Mouse (Mus musculus): ENCODE measurements around the gene Aoc2. TPM values are rescaled to one million over a fixed set of nuclear protein-coding genes. Genes with fewer than 3 reads are reported as not detected.

Aoc2 gene
- total RNA-seq (2012; rRNA removed): 5.0 and 5.5 TPM in 2 replicates
- total RNA-seq (2014; rRNA removed): 3.6 and 4.3 TPM in 2 replicates
- polyA plus RNA-seq (2012; ENCODE audit: insufficient read length, low read depth): 10.7 and 12.1 TPM in 2 replicates

- H3K4me2 ChIP-seq (ENCODE audit: insufficient read depth, low read depth, poor library complexity, severe bottlenecking): no peak within 1 kb of the TSS
- in situ Hi-C loops (cut with MboI; ENCODE audit: low pct_ligation_motif_present, low pct_unique_long_range_greater_than_20kb, low sequenced_read_pairs) (no loop called here), dilution Hi-C loops (cut with MboI; ENCODE audit: extremely low pct_ligation_motif_present, extremely low pct_unique_long_range_greater_than_20kb, low sequenced_read_pairs) (no loop called here)
- no peak within 1 kb of the TSS for H3K9ac ChIP-seq (ENCODE audit: insufficient read depth, low read depth)
- H3K27me3 ChIP-seq (replicated peaks): no peaks in the 10 kb centered on the region
- no peak within 1 kb of the TSS for H3K27ac ChIP-seq (ENCODE audit: insufficient read depth, low read depth)
- H3K79me2 ChIP-seq (replicated peaks; ENCODE audit: control insufficient read depth, extremely low read depth, insufficient read depth, poor library complexity, severe bottlenecking): no peaks in the 10 kb centered on the region
- peaks cover 70 to 91% of the 10 kb centered on the region in 2 experiments for H3K36me3 ChIP-seq (replicated peaks in 1 of 2; ENCODE audit: control insufficient read depth in 1 of 2, insufficient read depth in 1 of 2, low read length in 1 of 2)
- H3K9me3 ChIP-seq (replicated peaks; ENCODE audit: low read length): no peaks in the 10 kb centered on the region
- DNase-seq (ENCODE audit: extremely low read depth): no peak
- H3K4me3 ChIP-seq (replicated peaks in 1 of 3; ENCODE audit: low read depth in 2 of 3, low read length in 2 of 3, poor library complexity in 1 of 3): no peak within 1 kb of the TSS
- H3K4me1 ChIP-seq (ENCODE audit: control insufficient read depth in 1 of 2, insufficient read depth in 2 of 2): peaks cover 0 to 6% of the 10 kb centered on the region in 2 experiments; a peak in 1 of 4 replicates
- no peak for TF ChIP-seq ZKSCAN1 (IDR thresholded peaks at IDR 0.05; ENCODE audit: borderline replicate concordance, low read depth, low read length)
- TF ChIP-seq POLR2A (IDR thresholded peaks at IDR 0.05; ENCODE audit: low read depth, low read length): peak; percentile 33; the same call in 1 of the 2 replicates
- TF ChIP-seq ETS1 (conservative IDR thresholded peaks at IDR 0.05; ENCODE audit: low read depth, low read length): no peak
These were observed at the start of gene Aoc2 for GRCm38 (mm10) chr11:101324763-101325162. Gene Aoc2 (plus strand): TSS chr11:101325063.

DNA sequence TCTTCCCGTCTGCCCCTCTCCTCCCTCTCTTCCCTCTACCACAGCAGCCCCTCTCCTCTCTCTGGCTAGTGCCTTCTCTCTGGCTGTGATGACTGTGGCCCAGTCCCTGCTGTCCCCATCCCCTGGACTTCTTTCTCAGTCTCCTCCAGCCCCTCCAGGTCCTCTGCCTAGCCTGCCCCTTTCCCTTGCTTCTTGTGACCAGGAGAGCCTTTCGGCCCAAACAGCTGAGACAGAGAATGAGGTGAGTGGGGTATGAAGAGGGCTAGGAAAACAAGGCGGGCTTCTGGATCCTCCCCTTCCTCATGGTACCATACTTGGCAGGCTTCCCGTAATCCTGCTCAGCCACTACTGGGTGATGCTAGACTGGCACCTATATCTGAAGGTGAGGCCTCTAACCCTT, 49.6 kb upstream of the Aoc2 start:
- in situ Hi-C loops (cut with MboI; ENCODE audit: low pct_ligation_motif_present, low pct_unique_long_range_greater_than_20kb, low sequenced_read_pairs): no loop called here
- dilution Hi-C loops (cut with MboI; ENCODE audit: extremely low pct_ligation_motif_present, extremely low pct_unique_long_range_greater_than_20kb, low sequenced_read_pairs): no loop called here
- TF ChIP-seq USF2 (conservative IDR thresholded peaks at IDR 0.05; ENCODE audit: low read depth, low read length): no peak
- no peak for TF ChIP-seq ETS1 (conservative IDR thresholded peaks at IDR 0.05; ENCODE audit: low read depth, low read length)
- TF ChIP-seq JUND (conservative IDR thresholded peaks at IDR 0.05; ENCODE audit: low read depth, low read length): no peak
- TF ChIP-seq CHD2 (IDR thresholded peaks at IDR 0.05; ENCODE audit: low read length): no peak
- no peak for TF ChIP-seq TBP (conservative IDR thresholded peaks at IDR 0.05; ENCODE audit: low read depth, low read length)
- no peak for TF ChIP-seq KAT2A (IDR thresholded peaks at IDR 0.05; ENCODE audit: insufficient replicate concordance, low read length)
- no peak for TF ChIP-seq RCOR1 (conservative IDR thresholded peaks at IDR 0.05; ENCODE audit: low read depth, low read length)
- no peak for TF ChIP-seq JUN (IDR thresholded peaks at IDR 0.05; ENCODE audit: insufficient read depth, low read depth, low read length)
- TF ChIP-seq SIN3A (IDR thresholded peaks at IDR 0.05; ENCODE audit: low read length): no peak
- TF ChIP-seq CTCF (conservative IDR thresholded peaks at IDR 0.05 in 1 of 2, IDR thresholded peaks at IDR 0.05 in 1 of 2; ENCODE audit: low read depth in 2 of 2, low read length in 2 of 2): no peak

DNA sequence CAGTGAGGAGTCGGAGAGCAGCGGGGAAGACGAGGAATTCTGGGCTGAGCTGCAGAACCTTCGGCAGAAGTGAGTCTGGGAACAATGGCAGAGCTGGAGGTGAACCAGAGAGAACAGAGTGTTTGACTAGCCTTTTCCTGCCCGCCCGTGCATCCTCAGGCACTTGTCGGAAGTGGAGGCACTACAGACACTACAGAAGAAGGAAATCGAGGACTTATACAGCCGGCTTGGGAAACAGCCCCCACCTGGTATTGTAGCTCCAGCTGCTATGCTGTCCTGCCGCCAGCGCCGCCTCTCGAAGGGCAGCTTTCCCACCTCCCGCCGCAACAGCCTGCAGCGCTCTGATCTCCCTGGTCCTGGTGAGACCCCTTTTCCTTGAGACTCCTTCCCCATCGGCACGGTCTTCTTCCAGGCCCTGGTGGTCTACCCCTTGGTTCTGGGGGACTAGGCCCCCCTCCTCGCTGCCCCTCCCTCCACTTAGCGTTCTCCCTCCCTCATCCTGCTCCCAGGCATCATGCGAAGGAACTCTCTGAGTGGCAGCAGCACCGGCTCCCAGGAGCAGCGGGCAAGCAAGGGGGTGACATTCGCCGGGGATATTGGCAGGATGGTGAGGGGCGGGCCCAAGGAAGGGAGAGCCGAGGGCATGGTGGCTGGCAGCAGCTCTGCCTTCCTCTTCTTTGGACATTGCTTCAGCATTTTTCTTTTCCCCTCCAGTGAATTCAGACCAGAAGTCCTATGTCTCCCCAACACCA, 48.4 kb upstream of the Aoc2 start:
- H3K36me3 ChIP-seq (replicated peaks in 1 of 2; ENCODE audit: control insufficient read depth in 1 of 2, insufficient read depth in 1 of 2, low read length in 1 of 2): peaks cover 14 to 42% of the 10 kb centered on the region in 2 experiments

More for the DNA sequence above, 49.6 kb upstream of the Aoc2 start:
- Histone ChIP-seq H3K36me3 (replicated peaks in 1 of 2; ENCODE audit: control insufficient read depth in 1 of 2, insufficient read depth in 1 of 2, low read length in 1 of 2) (peaks cover 14 to 48% of the 10 kb centered on the region in 2 experiments), H3K9ac (ENCODE audit: insufficient read depth, low read depth) (no peak overlapping the region), H3K79me2 (replicated peaks; ENCODE audit: control insufficient read depth, extremely low read depth, insufficient read depth, poor library complexity, severe bottlenecking) (no peaks in the 10 kb centered on the region; the same call in 1 of the 2 replicates), H3K27me3 (replicated peaks) (no peaks in the 10 kb centered on the region), H3K27ac (ENCODE audit: insufficient read depth, low read depth) (no peak overlapping the region), H3K4me1 (ENCODE audit: control insufficient read depth in 1 of 2, insufficient read depth in 2 of 2) (peaks cover 13 to 37% of the 10 kb centered on the region in 2 experiments), H3K4me2 (ENCODE audit: insufficient read depth, low read depth, poor library complexity, severe bottlenecking) (no peak overlapping the region), H3K9me3 (replicated peaks; ENCODE audit: low read length) (no peaks in the 10 kb centered on the region), H3K4me3 (replicated peaks in 1 of 3; ENCODE audit: low read depth in 2 of 3, low read length in 2 of 3, poor library complexity in 1 of 3) (no peak overlapping the region)
- no peak for DNase-seq (ENCODE audit: extremely low read depth)

More for the DNA sequence above, 48.4 kb upstream of the Aoc2 start:
- TF ChIP-seq MAX (IDR thresholded peaks at IDR 0.05; ENCODE audit: low read length): no peak
- TF ChIP-seq POLR2A (IDR thresholded peaks at IDR 0.05; ENCODE audit: low read depth, low read length): 0 out of 2 replicates have a peak, but pooled peaks have one; percentile 10
- Histone ChIP-seq H3K79me2 (replicated peaks; ENCODE audit: control insufficient read depth, extremely low read depth, insufficient read depth, poor library complexity, severe bottlenecking) (no peaks in the 10 kb centered on the region; the same call in 1 of the 2 replicates), H3K27ac (ENCODE audit: insufficient read depth, low read depth) (no peak overlapping the region), H3K4me1 (ENCODE audit: control insufficient read depth in 1 of 2, insufficient read depth in 2 of 2) (peaks cover 13 to 42% of the 10 kb centered on the region in 2 experiments), H3K9ac (ENCODE audit: insufficient read depth, low read depth) (no peak overlapping the region), H3K9me3 (replicated peaks; ENCODE audit: low read length) (no peaks in the 10 kb centered on the region), H3K27me3 (replicated peaks) (no peaks in the 10 kb centered on the region), H3K4me2 (ENCODE audit: insufficient read depth, low read depth, poor library complexity, severe bottlenecking) (no peak overlapping the region), H3K4me3 (replicated peaks in 1 of 3; ENCODE audit: low read depth in 2 of 3, low read length in 2 of 3, poor library complexity in 1 of 3) (no peak overlapping the region)
- dilution Hi-C loops (cut with MboI; ENCODE audit: extremely low pct_ligation_motif_present, extremely low pct_unique_long_range_greater_than_20kb, low sequenced_read_pairs): no loop called here
- in situ Hi-C loops (cut with MboI; ENCODE audit: low pct_ligation_motif_present, low pct_unique_long_range_greater_than_20kb, low sequenced_read_pairs): no loop called here
- DNase-seq (ENCODE audit: extremely low read depth): no peak
